Mouse (Mus musculus): ENCODE results near the gene Foxk2. TPM values are rescaled to one million over a fixed set of nuclear protein-coding genes. Genes with fewer than 3 reads are reported as not detected.
"Not testable (repeated sequence)": the region's sequence is repeated elsewhere in the genome, so short reads cannot be mapped to it uniquely, and the experiment has no call there.

The Foxk2 gene
- polyA plus RNA-seq, 1 experiment = 24.6 TPM

DNA sequence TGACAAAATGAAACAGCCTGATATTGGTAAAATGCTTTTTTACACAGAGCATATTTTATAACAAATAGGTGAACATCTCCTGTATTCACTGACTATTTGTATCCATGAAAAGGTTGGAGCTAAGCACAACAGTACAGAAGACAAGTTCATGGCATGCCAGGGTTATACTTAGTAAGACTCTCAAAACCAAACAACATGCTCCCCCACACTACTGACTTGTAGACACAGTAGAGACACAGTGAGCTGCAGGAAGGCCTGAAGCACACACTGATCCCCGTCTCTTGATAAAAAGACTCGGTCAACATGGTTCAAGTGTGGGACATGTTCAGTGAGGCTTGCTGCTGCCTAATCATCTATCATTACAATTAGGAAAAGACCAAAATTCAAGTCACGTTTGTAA is 71.9 kb downstream of the Foxk2 start:
- no peak overlapping the region for H3K4me3 ChIP-seq (replicated peaks; ENCODE audit: control insufficient read depth, low read depth, low read length)
- H3K4me1 ChIP-seq (ENCODE audit: control insufficient read depth, insufficient read depth, low read length) = no peaks in the 10 kb centered on the region; the same call in 1 of the 2 replicates
- WGBS = 87% methylated on average over 3 of the region's 3 CpGs
- TF ChIP-seq POLR2A (IDR thresholded peaks at IDR 0.05; ENCODE audit: borderline replicate concordance, control insufficient read depth, low read depth, low read length) (no peak), CTCF (IDR thresholded peaks at IDR 0.05; ENCODE audit: control insufficient read depth, insufficient read depth, low read length) (no peak)
- no peak overlapping the region for H3K27ac ChIP-seq (ENCODE audit: control insufficient read depth, insufficient read depth, low read depth, low read length, poor library complexity)

DNA sequence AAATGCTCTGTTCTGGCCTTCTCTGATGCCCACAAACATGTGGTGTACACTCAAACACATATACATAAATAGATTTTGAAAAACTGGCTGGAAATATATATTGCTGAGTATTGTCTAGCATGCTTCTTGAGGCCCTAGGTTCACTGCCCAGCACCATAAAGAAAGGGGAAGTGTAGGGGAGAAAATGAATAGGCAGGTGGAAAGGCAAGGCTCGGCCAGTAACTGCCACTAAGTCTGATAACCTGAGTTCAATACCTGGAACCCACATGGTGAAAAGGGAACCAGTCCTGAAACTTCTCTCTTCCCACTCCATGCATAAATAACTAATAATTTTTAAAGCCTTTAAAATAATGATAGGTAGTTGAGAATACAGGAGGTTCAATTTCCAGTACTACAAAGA is 79.9 kb downstream of the Foxk2 start:
- no peak for TF ChIP-seq CTCF (IDR thresholded peaks at IDR 0.05; ENCODE audit: control insufficient read depth, insufficient read depth, low read length)
- no peak for TF ChIP-seq POLR2A (IDR thresholded peaks at IDR 0.05; ENCODE audit: borderline replicate concordance, control insufficient read depth, low read depth, low read length)
- Histone ChIP-seq H3K4me1 (ENCODE audit: control insufficient read depth, insufficient read depth, low read length) (peaks cover 2% of the 10 kb centered on the region; the same call in 1 of the 2 replicates), H3K27ac (ENCODE audit: control insufficient read depth, insufficient read depth, low read depth, low read length, poor library complexity) (no peak overlapping the region), H3K4me3 (replicated peaks; ENCODE audit: control insufficient read depth, low read depth, low read length) (no peak overlapping the region)
- 23% methylated on average over 1 of the region's 1 CpGs for WGBS

DNA sequence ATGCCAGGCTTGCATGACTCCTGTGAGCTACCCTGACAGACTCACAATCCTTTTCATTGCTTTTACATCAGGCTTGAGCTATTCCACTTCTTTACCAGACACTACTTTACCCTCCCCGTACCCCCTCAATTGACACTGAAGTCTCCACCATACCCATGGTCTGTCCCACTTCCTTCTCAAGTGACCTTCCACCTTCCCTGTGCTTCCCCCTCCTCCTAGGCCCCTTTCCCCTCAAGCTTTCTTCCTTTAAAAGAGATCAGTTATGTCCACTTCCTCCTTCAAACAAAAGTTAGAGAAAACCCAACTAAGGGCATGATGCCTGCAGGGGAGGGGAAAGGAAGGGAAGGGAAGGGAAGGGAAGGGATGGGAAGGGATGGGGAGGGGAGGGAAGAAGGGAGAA is 80.5 kb downstream of the Foxk2 start:
- H3K27ac ChIP-seq (ENCODE audit: control insufficient read depth, insufficient read depth, low read depth, low read length, poor library complexity) = no peak overlapping the region; the same call in 1 of the 2 replicates
- TF ChIP-seq POLR2A (IDR thresholded peaks at IDR 0.05; ENCODE audit: borderline replicate concordance, control insufficient read depth, low read depth, low read length) (no peak), CTCF (IDR thresholded peaks at IDR 0.05; ENCODE audit: control insufficient read depth, insufficient read depth, low read length) (no peak)
- peaks cover 2% of the 10 kb centered on the region; the same call in 1 of the 2 replicates for H3K4me1 ChIP-seq (ENCODE audit: control insufficient read depth, insufficient read depth, low read length)
- no peak overlapping the region for H3K4me3 ChIP-seq (replicated peaks; ENCODE audit: control insufficient read depth, low read depth, low read length)
- 23% methylated on average over 1 of the region's 1 CpGs for WGBS

DNA sequence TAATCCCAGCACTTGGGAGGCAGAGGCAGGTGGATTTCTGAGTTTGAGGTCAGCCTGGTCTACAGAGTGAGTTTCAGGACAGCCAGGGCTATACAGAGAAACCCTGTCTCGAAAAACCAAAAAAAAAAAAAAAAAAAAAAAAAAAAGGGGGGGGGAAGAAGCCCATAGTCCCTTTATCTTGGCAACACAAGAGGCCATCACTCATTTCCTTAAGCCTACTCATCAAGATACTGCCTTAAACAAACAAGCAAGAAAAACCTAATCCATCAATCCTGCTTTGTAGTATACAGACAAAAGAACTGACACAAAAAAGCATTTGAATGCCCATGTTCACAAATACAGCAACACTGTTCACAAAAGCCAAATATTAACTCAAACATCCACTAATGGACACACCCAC is 82.6 kb downstream of the Foxk2 start:
- not testable (repeated sequence) for H3K4me1 ChIP-seq (ENCODE audit: control insufficient read depth, insufficient read depth, low read length); H3K4me3 ChIP-seq (replicated peaks; ENCODE audit: control insufficient read depth, low read depth, low read length); H3K27ac ChIP-seq (ENCODE audit: control insufficient read depth, insufficient read depth, low read depth, low read length, poor library complexity)
- WGBS = 36% methylated on average over 1 of the region's 1 CpGs

DNA sequence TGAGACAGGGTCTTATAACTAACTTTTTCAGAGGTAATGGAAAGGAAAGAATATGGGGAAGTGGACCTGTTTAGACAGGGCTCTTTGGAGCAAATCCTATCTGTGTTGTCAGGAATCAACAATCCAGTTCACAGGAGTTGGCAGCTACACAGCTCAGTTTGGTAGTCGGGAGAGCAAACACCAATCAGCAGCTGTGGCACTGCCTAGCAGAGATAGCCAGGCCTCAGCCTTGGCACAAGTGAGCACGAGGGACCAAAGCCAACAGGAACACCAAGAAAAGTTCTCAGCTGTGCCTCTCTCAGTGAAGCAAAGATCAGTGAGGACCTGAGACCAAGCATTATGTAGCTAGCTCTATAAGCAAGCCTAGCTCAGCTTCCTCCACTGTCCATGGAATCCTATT is 87.2 kb downstream of the Foxk2 start:
- TF ChIP-seq CTCF (IDR thresholded peaks at IDR 0.05; ENCODE audit: control insufficient read depth, insufficient read depth, low read length) = no peak
- no peak for TF ChIP-seq POLR2A (IDR thresholded peaks at IDR 0.05; ENCODE audit: borderline replicate concordance, control insufficient read depth, low read depth, low read length)
- Histone ChIP-seq H3K4me3 (replicated peaks; ENCODE audit: control insufficient read depth, low read depth, low read length) (no peak overlapping the region), H3K4me1 (ENCODE audit: control insufficient read depth, insufficient read depth, low read length) (no peaks in the 10 kb centered on the region; the same call in 1 of the 2 replicates), H3K27ac (ENCODE audit: control insufficient read depth, insufficient read depth, low read depth, low read length, poor library complexity) (no peak overlapping the region)
- 76% methylated on average over 2 of the region's 2 CpGs for WGBS

DNA sequence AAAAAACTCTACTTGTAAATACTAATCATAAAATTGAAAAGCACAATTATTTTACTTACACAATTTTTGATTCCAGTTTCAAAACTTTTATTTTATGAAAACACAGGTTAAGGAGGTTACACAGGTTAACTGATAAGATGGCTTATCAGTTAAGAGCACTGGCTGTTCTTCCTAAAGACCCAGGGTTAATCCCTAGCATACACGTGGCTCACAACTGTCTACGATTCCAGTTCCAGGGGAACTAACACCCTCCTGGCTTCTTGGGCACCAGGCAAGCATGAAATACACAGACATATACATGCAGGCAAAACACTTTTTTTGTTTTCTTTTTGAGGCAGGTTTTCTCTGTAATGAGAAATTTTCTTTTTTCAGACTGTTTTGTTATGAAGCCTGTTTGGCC is 88.4 kb downstream of the Foxk2 start:
- H3K4me3 ChIP-seq (replicated peaks; ENCODE audit: control insufficient read depth, low read depth, low read length) = no peak overlapping the region
- WGBS = 77% methylated on average over 2 of the region's 2 CpGs
- no peak overlapping the region for H3K27ac ChIP-seq (ENCODE audit: control insufficient read depth, insufficient read depth, low read depth, low read length, poor library complexity)
- TF ChIP-seq POLR2A (IDR thresholded peaks at IDR 0.05; ENCODE audit: borderline replicate concordance, control insufficient read depth, low read depth, low read length) = no peak
- TF ChIP-seq CTCF (IDR thresholded peaks at IDR 0.05; ENCODE audit: control insufficient read depth, insufficient read depth, low read length) = no peak
- no peaks in the 10 kb centered on the region; the same call in 1 of the 2 replicates for H3K4me1 ChIP-seq (ENCODE audit: control insufficient read depth, insufficient read depth, low read length)

DNA sequence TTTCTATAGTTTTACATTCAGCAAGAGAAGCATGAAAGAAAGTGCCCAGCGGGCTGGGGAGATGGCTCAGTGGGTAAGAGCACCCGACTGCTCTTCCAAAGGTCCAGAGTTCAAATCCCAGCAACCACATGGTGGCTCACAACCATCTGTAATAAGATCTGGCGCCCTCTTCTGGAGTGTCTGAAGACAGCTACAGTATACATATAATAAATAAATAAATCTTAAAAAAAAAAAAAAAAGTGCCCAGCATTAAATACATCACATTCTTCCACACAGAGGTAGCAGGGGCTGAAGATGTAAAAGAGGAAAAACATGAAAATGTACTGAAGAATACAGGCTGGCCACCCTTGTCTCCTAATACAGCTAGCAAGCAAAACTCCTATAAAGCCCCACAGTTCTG is 88.9 kb downstream of the Foxk2 start:
- not testable (repeated sequence) for H3K4me3 ChIP-seq (replicated peaks; ENCODE audit: control insufficient read depth, low read depth, low read length); H3K27ac ChIP-seq (ENCODE audit: control insufficient read depth, insufficient read depth, low read depth, low read length, poor library complexity); H3K4me1 ChIP-seq (ENCODE audit: control insufficient read depth, insufficient read depth, low read length)
- WGBS = 87% methylated on average over 3 of the region's 3 CpGs

DNA sequence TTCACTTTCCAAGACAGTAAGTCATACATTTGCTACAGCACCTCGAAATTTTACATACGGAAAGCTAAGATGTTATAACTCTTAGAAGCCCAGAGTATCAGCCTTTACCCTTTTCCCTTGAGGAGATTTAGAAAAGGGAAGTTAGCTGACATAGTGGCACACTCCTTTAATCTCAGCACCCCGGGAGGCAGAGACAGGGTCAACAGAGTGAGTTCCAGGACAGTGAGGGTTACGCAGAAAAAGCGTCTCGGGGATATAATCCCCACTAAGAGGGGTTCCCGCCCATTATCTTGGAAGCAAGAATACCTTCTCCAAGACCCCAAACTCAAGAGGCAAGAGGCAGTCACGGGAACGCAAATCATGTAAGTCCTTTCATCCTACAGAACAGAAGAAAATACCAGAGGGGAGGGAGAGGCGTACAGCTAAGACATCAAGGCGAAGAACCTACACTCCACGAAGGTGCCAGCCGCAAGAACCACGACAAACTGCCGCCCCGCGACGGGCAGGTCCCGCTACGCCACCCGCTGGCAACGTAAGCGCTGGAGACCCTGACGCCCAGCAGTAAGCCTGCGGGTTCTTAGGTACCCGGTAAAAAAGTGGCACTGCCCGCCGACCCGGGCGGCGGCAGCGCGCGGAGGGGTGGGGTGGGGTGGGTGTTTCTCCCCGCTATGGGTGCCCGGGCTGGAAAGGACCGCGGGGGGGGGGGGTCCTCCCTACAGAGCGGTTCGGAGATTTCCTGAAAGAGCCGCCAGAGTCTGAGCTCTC is 93.7 kb downstream of the Foxk2 start:
- WGBS = 1% methylated on average over 41 of the region's 41 CpGs
- H3K4me1 ChIP-seq (ENCODE audit: control insufficient read depth, insufficient read depth, low read length) = no peaks in the 10 kb centered on the region; the same call in 1 of the 2 replicates

More for the DNA sequence above, 93.7 kb downstream of the Foxk2 start:
- peak overlapping the region; percentile 98 for H3K27ac ChIP-seq (ENCODE audit: control insufficient read depth, insufficient read depth, low read depth, low read length, poor library complexity)
- H3K4me3 ChIP-seq (replicated peaks; ENCODE audit: control insufficient read depth, low read depth, low read length) = peak overlapping the region; percentile 93
- TF ChIP-seq CTCF (IDR thresholded peaks at IDR 0.05; ENCODE audit: control insufficient read depth, insufficient read depth, low read length) (no peak), POLR2A (IDR thresholded peaks at IDR 0.05; ENCODE audit: borderline replicate concordance, control insufficient read depth, low read depth, low read length) (no peak)

Data from bone marrow, adult 2 months (tissue).